Mouse (Mus musculus): ENCODE measurements at regions not wholly inside any gene's neighbourhood (a gene's known extent, or its start where the extent isn't known, plus 50 kb on each side); places are given as distances from the start of the nearest gene placed in this dataset.

DNA sequence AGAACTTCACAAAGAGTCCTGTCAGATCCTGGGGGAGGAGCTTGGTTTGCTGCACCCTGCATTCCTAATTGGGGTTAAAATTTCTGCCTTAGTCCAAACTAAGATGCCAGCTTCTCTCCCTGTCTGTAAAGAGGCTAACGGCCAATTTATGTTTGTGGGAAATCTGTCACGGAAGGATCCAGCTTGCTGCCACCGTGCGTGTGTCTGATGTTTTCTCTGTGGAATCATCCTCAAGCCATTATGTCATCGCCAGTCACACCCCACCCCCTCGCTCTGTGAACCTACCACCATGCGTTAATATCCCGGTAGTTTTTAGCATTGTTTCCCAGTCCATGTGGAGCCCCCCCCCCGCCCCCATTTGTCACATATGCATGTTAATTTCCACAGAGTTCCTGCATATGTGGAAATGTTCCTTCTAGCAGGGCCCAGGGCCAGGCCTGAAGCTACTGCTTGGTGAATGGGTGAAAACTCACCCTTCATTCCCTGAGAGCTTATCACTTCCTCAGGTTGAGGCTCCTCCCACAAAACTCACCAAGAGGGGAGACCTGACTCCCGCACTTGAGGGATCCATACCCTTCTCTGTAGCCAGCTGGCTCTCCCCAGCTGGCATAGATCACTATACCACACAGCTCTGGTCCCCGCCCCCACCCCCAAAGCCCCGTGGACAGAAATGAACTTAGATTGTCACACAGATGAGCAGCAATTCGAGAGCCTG, 233.4 kb downstream of the Bcl11b start:
- no peak for DNase-seq

DNA sequence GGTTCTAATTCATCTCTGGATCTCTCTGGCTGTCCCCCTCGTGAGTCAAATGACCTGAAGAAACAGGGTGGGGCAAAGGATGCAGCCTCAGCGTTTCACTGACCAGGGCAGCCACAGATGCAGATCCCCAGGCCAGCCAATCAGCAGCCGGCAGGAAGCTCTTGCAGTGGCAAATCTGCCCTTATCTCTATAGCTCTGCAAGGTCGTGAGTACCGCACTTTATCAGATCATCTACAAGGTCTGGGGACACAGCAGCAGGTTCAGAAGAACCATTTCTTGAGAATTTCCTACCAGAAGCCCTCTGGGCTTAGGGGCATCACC, 232.9 kb downstream of the Bcl11b start:
- DNase-seq = no peak

DNA sequence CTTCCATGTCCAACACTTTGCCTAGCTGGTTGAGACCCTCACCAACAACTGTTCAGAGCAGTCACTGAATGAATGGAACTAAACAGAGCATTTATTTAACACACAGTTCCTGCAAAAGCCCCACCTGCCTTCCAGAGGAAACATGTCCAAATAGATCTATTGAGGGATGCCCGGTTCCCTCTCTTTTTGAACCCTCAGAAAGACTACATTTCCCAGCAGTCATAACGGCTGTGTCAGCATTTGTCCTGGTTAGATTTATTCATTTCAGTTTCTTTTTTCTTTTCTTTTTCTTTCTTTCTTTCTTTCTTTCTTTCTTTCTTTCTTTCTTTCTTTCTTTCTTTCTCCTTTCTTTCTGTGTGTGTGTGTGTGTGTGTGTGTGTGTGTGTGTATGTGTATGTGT, 232.1 kb downstream of the Bcl11b start:
- DNase-seq = no peak

DNA sequence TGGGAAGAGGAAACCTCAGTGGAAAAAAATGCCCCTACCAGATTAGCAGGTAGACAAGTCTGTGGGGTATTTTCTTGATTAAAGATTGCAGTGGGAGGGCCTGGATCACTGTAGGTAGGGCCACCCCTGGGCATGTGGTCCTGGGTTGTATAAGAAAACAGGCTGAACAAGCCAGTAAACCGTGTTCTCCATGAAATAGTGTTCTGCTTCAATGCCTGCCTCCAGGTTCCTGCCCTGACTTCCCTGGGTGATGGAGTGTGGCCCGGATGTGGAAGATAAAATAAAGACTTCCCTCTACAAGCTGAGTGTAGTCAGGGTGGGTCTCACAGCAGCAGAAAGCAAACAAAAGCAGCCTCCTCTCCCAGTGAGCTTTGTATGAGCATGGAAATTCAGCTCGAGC, 231.6 kb downstream of the Bcl11b start:
- DNase-seq = no peak

DNA sequence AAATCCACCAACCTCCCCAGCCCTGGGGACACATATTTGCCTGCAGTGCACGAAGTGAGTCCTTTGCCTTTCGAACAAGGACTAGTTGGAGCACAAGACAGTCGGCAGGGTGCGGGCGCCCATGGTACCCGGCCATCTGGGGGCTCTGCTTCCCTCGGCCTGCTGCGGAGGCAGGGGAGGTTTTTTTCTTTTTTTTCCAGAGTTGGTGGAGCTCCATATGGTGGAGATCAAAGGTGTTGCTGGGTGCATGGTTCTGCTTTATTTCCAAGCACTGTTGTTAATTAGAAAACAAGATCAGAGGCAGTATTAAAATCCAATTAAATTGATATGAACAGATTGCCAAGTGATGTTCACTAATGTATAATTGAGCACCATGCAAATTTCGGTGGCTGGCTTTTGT, 225.4 kb downstream of the Bcl11b start:
- no peak for DNase-seq

DNA sequence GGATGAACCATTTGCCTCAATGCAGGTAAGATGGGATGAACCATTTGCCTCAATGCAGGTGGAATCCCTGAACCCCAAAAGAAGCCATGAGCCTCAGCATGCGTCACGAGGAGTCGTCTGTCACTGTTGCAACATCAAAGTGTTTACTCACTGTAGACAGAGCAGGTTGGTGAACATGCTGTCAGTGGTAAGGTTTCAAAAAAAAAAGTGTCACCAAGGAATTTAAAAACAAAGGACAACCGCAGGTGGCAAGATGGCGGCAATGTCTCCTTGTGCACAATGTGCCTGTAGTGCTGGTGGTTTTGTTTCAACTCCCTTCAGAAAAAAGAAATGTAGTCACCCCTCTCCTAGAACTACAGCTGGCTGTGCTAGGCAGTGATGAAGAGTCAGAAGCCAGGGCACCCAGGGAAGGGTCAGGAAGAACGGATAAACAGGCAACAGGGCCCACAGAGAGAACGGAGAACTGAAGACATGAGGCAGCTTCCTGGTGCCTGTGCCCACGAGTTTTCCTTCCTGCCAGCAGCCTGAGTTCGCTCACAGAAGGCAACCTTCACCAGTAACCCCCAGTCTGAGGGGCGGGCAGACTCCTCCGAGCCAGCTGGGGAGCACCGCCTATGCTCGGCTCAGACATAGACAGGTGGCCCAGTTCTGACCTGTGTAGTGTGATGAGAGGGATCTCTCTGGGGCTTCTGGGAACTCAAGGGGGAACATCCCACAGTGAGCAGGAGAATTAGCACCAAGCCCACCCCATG, 223.9 kb downstream of the Bcl11b start:
- DNase-seq = no peak

DNA sequence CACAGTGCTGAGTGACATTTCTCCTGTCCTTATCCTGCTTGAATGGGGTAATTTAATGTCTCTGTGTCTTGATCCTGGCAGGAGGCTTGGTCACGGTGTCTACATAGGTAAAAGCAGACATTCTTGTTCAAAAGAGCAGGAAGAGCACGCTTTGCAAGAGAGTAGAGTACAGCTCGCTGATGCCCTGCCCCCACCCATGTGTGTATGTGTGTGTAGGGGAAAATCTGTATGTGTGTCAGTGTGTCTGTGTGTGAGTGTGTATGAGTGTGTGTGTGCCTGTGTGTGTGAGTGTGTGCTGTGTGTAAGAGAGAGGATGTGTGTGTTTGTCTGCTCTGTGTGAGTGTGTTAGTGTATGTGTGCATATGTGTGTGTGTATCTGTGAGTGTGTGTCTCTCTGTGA, 221.3 kb downstream of the Bcl11b start:
- no peak for DNase-seq

DNA sequence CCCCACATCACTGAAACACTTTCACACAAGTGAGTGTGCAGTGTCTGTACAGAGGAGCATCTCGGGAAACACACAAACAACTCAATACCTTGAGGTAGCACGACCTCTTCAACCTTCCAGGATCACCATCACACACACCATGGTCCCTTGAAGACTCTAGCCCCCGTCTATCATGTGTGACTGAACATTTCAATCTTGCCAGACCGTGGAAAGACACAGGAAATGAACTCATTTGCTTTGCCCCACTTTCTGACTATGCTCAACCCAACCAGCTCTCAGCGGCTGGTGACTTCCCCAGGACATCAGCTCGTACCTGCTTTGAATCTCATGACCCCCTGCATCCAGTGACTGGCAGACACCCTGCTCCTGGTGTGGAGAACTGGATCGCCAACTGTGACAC, 219.6 kb downstream of the Bcl11b start:
- no peak for DNase-seq

DNA sequence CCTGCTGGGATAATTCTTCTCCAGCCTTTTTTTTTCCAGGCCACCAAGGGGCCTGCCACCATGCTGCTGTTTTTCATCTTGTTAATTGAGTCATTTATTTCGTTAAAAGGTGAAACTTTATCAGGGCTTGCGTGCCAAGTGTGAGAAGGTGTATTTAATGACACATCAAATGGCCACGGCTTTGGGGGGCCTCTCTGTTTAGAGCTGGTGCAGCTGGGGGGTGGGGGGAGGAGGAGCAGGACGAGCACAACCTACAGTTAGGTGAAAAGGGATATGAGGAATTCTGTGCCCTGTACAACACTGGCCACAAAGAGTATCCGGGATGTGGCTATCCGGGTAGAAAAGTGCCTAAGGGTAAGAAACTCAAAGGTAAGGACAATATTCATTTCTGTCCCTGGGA, 213.6 kb downstream of the Bcl11b start:
- no peak for DNase-seq

DNA sequence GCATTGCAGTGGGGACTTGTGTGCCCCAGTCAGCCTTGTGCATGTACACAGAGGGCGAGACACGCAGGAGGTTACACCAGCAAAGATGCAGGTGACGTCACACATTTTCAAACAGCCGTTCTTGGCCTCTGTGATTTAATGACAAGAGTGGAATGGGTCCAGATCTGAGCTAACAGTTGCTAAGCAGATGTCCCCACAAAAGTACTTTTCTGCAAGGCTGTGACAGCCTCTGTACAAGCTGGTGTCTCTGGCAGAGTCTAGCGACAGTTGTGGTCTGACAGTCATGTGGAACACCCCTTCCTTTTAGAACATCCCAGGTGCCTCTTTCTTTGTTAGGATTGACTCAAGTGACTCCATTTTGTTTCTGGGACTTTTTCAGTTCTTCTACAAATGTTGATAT, 203.1 kb downstream of the Bcl11b start:
- no peak for DNase-seq

DNA sequence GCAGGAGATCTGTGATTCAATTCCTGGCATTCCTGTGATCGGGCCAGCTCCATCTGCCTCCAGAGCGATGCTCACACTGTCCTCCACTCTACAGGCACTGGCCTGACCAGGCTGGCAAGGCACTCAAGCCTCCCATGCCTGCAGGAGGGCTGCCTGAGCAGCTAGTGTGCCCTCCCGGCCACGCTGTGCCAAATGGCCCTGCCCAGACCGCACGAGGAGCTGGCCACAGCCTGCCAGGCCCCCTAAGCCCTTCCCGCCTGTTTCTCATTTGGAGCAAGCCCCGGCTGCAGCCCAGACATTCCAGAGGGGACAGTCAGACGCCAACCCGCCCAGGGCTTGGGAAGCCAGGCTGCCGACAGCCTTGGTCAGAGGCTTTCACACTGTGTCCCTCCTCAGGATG, 195.8 kb downstream of the Bcl11b start:
- peak; percentile 71 for DNase-seq

DNA sequence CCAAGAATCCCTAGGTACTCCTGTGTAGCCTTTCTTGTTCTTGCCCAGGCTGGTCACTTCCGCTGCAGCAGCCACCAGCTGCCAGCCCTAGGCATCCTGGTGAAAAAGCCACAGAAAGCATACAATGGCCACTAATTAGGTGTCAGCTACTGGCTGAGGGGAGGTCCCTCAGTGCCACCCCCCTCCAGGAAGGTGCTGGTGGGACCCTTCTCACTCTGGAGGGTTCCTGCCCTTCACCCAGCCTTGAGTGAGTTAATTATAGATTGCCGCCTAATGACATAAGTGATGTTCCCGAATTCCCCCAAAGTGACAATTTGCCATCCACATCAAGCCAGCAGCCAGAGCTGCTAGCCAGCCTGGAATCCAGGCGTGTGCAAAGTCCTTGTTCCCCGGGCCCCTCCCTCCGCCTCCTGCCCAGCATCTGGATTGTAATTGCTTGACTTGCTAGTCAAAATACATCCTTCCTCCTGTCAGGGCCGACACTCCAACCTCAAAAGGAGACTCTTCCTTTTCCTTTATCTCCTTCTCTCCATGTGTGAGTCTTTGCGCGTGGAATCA, 195.2 kb downstream of the Bcl11b start:
- DNase-seq = no peak

DNA sequence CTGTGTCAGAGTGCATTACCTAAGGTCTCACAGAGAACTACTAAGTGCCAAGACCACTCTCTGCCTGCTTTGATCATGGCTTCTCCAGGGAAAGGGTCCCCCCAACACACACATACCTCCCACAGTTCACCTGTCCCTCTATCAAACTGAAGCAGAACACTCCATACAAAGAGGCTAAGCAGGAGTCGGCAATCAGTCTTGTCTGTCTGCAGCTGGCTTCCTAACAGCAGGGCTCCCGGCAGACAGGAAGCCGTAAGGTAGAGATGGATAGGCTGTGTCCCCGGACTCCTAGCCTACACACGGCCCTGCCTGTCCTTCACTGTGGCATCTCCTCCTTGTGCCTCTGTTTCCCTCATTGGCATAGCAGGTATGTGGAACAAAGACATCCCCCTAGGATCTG, 192.2 kb downstream of the Bcl11b start:
- no peak for DNase-seq

DNA sequence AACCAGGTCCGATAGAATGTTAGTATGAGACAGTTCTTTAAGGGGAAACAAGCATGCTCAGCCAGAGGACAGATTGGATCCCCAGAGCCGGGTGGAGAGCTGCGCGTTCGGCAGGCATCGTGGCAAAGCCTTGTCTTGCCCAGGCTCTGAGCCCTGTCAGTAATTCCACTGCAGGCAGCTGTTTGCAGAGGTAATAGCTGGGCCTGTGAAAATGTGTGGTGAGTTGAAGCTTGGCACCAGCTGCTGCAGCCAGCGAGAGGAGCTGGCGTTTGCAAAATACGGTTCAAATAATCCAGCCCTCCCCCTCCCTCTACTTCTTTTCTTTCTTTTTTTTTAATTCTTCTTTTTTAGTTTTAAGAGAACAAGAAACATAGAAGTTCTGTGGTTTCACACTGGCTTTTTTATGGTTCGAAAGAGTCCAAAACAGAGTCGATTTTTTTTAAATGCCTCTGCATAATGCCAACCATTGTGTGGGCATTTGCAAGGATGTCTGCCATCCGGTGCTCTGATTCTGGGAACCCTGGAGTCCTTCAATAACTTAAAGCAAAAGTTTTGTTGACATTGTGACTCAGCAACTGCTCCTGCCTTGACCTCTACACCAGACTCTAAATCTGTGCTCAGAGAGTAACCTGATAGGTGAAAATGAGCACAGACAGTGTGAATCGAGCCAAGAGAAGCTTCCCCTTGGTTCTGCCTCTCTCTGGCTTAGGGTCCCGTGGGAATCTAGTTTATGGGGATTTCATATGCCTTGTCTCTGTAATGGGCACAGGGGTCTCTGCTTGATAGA, 190.7 kb downstream of the Bcl11b start:
- DNase-seq = no peak

DNA sequence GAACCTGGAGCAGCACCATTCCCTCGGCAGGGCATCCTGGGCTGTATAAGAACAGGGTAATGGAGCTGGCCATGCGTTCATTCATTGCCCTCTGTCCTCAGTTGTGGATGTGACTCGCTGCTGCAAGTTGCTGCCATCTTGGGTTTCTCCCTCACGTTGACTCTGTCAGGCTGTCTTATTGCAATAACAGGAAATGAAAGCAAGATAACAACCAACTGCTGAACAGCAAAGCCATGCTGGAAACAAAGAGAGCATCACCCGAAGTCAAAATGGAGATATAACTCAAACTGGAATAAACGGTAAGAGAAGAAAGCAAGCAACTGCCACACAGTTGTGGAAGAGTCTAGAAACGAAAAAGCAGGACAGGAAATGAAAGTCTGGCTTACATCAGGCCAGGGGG, 188.5 kb downstream of the Bcl11b start:
- DNase-seq = no peak

DNA sequence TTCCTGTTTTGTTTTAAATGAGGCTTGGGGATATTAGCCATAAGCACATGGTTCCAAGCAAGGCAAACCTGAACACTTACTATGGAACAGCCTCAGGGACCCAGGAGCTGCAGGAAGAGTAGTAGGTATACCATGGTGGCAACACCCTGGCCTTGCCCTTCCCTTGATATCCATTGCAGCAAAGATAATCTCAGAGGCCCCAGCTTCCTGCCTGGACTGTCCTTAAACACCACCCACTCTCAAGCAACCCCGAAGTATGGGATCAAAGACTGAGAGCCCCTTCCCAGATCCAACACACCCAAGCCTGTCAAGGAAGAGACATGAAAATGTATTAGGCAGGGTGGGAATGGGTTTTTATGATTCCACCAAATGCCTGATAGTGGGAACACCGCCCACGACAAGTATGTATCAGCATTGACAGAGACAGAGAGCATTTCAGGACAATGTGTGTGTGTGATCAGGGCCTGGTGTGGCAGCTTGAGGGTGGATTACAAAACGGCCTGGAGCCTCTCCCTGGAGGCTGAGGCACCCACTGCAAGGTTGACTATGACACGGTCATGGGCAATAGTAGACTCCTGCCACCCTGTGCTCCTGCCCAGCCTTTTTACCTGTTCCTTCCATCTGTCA, 179.5 kb downstream of the Bcl11b start:
- no peak for DNase-seq

DNA sequence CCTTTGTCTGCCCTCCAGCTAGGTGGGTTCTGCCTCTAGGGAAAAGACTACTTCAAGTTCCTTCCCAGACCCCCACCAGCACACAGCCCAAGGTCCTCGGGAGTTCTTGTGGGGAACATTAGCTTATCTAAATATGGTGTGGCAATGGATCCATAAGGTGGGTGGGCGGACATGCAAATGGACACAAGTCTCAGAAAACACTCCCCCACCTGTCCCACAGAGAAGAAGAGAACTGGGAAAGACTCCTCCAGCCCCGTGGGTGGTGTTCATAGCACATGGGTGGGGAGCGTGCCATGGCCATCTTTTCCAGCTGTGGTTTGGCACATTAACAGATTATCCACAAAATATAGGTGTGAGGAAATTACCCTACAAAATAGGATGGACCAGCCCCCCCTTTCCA, 177.5 kb downstream of the Bcl11b start:
- no peak for DNase-seq

DNA sequence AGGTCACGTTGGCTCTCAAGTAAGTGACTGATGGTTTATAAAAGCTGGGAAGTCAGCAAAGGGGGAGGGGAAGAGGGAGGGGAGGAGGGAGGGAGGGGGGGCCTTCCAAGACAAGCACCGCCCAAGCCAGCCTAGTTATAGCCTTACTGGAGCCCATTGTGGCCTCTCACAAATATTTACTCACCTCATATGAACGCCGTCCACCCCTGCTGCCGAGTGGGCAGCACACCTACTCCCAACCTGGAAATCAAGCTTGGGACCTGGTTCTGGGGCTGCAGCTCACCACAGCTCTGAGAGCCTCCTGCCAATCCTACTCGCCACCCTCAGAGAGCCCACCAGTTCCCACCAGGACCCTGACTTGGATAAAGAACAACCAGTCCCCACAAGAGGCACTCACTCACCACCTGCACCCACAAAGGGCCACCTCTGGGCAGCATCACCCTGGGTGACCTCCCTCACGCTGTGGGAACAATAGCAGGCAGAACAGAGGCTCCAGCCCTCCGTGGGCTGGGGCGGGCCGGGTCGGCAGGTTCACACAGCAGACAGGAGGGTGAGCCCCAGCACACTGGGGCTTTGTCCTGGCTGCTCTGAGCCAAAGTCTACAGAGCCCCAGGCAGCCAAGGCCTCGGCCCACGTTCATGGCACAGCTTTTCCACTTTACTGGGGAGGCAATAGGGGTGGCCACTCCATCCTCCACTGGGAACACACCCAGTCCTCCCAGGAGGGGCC, 171.8 kb downstream of the Bcl11b start:
- no peak for DNase-seq

DNA sequence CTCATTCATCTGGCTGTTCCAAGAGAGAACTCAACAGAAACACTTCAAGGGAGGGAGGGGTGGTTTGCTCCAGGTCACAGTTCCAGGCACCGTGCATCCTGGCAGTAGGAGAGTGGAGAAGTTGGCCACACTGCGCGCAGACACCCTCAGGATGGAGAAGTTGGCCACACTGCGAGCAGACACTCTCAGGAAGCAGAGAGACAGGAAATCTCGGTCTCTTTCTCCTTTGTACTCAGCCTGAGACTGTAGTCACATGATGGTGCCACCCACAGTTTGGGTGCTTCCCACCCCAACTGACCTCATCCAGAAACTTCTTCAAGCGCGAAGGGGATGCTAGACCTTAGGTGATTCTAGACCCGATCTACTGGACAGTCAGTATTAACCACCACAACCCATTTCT, 170.4 kb downstream of the Bcl11b start:
- DNase-seq = no peak

DNA sequence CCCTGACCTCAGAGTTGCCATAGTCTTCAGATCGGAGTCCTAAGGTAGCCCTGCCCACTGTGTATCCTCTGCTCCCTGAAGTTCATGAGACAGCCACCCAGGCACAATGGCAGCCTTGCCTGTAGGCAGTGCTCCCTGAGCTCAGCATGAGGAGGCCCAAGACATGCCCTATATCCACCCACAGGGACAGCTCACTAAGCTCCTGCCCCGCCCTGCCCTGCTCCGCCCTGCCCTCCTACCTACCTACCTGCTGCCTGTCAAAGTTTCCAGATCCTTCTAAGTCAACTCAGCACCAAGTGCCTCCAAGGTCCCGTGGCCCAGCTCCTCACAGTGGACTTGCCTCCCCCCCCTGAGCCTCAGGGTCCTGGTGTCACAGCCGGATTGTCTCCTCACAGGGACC, 168.9 kb downstream of the Bcl11b start:
- DNase-seq = no peak

DNA sequence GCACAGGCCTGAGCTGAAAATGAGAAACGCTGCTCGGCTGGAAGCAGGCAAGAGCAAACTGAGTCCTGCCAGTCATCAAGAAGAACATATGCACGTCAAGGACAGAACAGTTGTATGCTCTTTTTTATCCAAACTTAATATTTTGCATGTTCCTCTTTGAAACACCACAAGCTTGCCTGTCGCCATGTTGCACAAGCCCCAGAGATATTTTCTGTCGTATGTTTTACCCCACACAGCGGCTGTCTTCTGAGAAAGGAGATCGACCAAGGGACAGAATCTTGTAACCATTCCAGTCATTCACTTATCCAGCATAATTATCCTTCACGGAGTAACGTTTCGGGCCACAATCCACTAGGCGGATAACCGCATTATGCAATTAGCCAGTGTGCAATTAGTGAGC, 165.7 kb downstream of the Bcl11b start:
- DNase-seq = no peak

DNA sequence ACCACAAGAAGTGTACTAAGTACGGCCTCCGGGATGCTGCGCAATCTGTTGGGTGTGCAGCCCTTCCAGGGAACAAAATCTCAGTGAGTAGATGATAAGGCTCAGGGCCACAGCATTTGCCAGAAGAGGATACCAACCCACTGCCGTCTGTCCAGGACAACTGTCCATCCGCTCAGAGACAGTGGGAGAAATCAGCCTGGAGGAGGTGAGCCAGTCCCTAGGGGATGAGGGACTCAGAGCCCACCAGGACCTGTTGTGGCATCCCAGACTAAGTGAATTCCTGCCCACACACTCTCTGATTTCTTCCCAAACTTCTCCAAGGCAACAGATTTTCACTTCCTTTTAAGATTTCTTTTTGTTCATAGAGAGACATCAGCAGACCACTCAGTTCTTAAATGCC, 158.8 kb downstream of the Bcl11b start:
- DNase-seq = no peak

DNA sequence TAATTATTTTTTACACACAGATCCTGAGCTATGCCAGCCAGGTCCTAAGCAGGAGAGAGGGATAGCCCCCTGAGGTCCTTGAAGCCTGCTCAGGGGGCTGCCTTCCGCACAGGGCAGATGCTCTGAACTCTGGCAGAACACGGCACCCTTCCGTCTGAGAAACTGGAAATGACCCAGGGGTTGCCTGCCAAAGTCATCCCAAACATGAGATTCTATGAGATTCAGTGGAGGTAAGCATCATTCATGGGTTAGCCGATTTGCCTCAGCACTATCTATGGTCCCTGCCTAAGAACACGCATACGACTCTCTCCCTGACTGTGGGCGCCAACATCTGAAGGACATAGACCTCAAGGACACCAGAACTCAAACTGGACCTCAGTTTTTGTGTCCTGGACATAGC, 152.8 kb downstream of the Bcl11b start:
- no peak for DNase-seq
